Mouse (Mus musculus): Measurements from ENCODE around the gene Olfr1176. TPM values are rescaled to one million over a fixed set of nuclear protein-coding genes. Genes with fewer than 3 reads are reported as not detected.

Olfr1176 gene
- not detected in 2 replicates for polyA plus RNA-seq (2015; fragmentation: Nextera tagmentation; extraction: Ambion mirVana)

GRCm38 (mm10) chr2:88336421-88336820, at the start of gene Olfr1176:
Olfr1176 (plus strand) TSS chr2:88336721.
- Histone ChIP-seq H3K27ac (no peak within 1 kb of the TSS), H3K4me1 (no peaks in the 10 kb centered on the region), H3K4me2 (no peak within 1 kb of the TSS), H3K9ac (no peak within 1 kb of the TSS), H3K9me3 (no peaks in the 10 kb centered on the region), H3K27me3 (no peaks in the 10 kb centered on the region), H3K36me3 (no peaks in the 10 kb centered on the region), H3K4me3 (no peak within 1 kb of the TSS)
- ATAC-seq (ENCODE audit: insufficient number of reproducible peaks, insufficient read depth, low FRiP score, low TSS enrichment, low read depth), result no peak
- WGBS, result 53% methylated on average over 1 of the region's 1 CpGs

GRCm38 (mm10) chr2:88315035-88315434, 21.5 kb upstream of the Olfr1176 start, which contains the start of gene Olfr1174-ps:
Olfr1174-ps (minus strand) TSS chr2:88315135.
- Histone ChIP-seq H3K36me3 (no peaks in the 10 kb centered on the region), H3K27ac (no peak within 1 kb of the TSS), H3K27me3 (no peaks in the 10 kb centered on the region), H3K9ac (no peak within 1 kb of the TSS), H3K4me1 (no peaks in the 10 kb centered on the region), H3K9me3 (no peaks in the 10 kb centered on the region), H3K4me2 (no peak within 1 kb of the TSS), H3K4me3 (no peak within 1 kb of the TSS)
- no peak for ATAC-seq (ENCODE audit: insufficient number of reproducible peaks, insufficient read depth, low FRiP score, low TSS enrichment, low read depth)
- 94% methylated on average over 4 of the region's 4 CpGs for whole genome bisulfite sequencing

DNA sequence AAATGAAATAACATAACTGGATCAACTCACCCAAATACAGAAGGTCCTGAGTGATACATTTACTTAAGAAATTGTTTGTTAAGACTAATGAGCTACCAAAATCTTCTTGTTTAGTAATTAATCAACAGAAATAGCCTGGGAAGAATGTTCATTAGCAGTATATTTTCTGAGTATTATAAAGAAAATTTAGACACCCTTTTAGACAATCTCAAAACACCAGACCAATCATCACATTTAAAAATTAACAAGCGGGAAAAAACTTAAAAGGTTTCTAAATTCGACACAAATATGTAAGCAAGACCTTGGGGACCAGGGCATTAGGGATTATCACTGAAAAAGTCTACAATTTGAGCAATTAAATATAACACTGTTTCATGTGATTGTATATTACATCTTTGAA, 9.4 kb upstream of the Olfr1176 start, which contains the start of gene Olfr1175-ps:
TSS of gene Olfr1175-ps (minus strand) at position 101 of the 400 bp plus-strand sequence.
- H3K9me3 ChIP-seq, result no peaks in the 10 kb centered on the region
- H3K36me3 ChIP-seq, result no peaks in the 10 kb centered on the region
- no peak within 1 kb of the TSS for H3K4me3 ChIP-seq
- no peak within 1 kb of the TSS for H3K9ac ChIP-seq
- WGBS, result 82% methylated on average over 2 of the region's 2 CpGs
- no peak within 1 kb of the TSS for H3K4me2 ChIP-seq
- no peaks in the 10 kb centered on the region for H3K27me3 ChIP-seq
- H3K27ac ChIP-seq, result no peak within 1 kb of the TSS
- no peak for ATAC-seq (ENCODE audit: insufficient number of reproducible peaks, insufficient read depth, low FRiP score, low TSS enrichment, low read depth)
- H3K4me1 ChIP-seq, result no peaks in the 10 kb centered on the region

DNA sequence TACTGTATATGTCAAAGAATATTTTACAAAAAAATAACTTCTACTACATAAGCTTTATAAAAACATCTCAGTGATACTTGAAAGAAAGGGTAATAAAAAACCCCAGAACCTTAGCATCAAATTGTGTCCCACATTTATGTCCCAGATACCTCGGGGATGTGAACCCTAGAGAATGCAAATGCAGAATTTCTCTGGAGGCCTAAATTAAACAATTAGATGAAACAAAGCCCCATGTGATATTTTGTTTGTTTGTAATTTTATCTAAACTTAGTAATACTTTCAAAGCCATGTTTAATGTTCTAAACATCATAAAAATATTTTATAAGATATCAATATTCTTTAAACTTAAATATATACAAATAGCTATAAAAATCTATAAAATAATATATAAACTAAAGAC, 9.9 kb downstream of the Olfr1176 start, which contains the start of gene Olfr1177-ps:
TSS of gene Olfr1177-ps (minus strand) at position 101 of the 400 bp plus-strand sequence.
- no peak within 1 kb of the TSS for H3K4me3 ChIP-seq
- no peak within 1 kb of the TSS for H3K27ac ChIP-seq
- no peaks in the 10 kb centered on the region for H3K36me3 ChIP-seq
- H3K4me2 ChIP-seq, result no peak within 1 kb of the TSS
- 79% methylated on average over 1 of the region's 1 CpGs for WGBS
- no peak for ATAC-seq (ENCODE audit: insufficient number of reproducible peaks, insufficient read depth, low FRiP score, low TSS enrichment, low read depth)
- no peaks in the 10 kb centered on the region for H3K9me3 ChIP-seq
- H3K4me1 ChIP-seq, result no peaks in the 10 kb centered on the region
- H3K9ac ChIP-seq, result no peak within 1 kb of the TSS
- no peaks in the 10 kb centered on the region for H3K27me3 ChIP-seq

GRCm38 (mm10) chr2:88356304-88356703, 19.8 kb downstream of the Olfr1176 start:
- no peak for ATAC-seq (ENCODE audit: insufficient number of reproducible peaks, insufficient read depth, low FRiP score, low TSS enrichment, low read depth)
- Histone ChIP-seq H3K4me1 (no peaks in the 10 kb centered on the region), H3K9me3 (no peaks in the 10 kb centered on the region), H3K4me3 (no peak overlapping the region), H3K36me3 (no peaks in the 10 kb centered on the region), H3K27ac (no peak overlapping the region), H3K4me2 (no peak overlapping the region), H3K9ac (no peak overlapping the region), H3K27me3 (no peaks in the 10 kb centered on the region)
- WGBS, result 3% methylated on average over 2 of the region's 2 CpGs

DNA sequence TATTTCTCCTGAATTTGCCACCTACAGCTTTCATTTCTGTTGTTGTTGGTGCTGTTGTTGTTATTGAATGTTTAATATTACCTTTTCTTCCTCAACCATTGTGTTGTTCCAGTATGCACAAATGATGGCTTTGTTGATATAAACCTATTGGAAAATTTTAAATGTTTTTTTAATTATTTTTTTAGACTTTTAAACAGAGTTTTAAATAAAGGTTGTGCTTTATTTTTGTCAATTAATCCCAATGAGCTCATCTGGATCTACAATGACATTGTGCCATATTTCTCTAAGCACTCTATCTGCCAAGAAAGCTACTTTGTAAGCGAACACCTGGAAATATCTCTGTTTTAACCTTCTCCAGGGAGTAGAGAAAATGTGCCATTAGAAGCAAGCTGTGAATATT, 50.2 kb downstream of the Olfr1176 start, which contains the start of gene Olfr1178:
TSS of gene Olfr1178 (plus strand) at position 301 of the 400 bp plus-strand sequence.
- no peaks in the 10 kb centered on the region for H3K36me3 ChIP-seq

More for the DNA sequence above, 50.2 kb downstream of the Olfr1176 start, which contains the start of gene Olfr1178:
- Histone ChIP-seq H3K4me3 (no peak within 1 kb of the TSS), H3K27ac (no peak within 1 kb of the TSS), H3K4me1 (no peaks in the 10 kb centered on the region), H3K9ac (no peak within 1 kb of the TSS), H3K27me3 (no peaks in the 10 kb centered on the region), H3K4me2 (no peak within 1 kb of the TSS), H3K9me3 (no peaks in the 10 kb centered on the region)
- 83% methylated on average over 1 of the region's 1 CpGs for WGBS
- no peak for ATAC-seq (ENCODE audit: insufficient number of reproducible peaks, insufficient read depth, low FRiP score, low TSS enrichment, low read depth)

Other genes starting within 250 kb of the Olfr1176 start
- gene Olfr1164, start 242.8 kb upstream of the Olfr1176 start, polyA plus RNA-seq (2015; fragmentation: Nextera tagmentation; extraction: Ambion mirVana), result not detected in 2 replicates
- not detected in 2 replicates for gene Olfr1166, start 208.4 kb upstream of the Olfr1176 start, polyA plus RNA-seq (2015; fragmentation: Nextera tagmentation; extraction: Ambion mirVana)
- not detected in 2 replicates for gene Olfr1167, start 181.5 kb upstream of the Olfr1176 start, polyA plus RNA-seq (2015; fragmentation: Nextera tagmentation; extraction: Ambion mirVana)
- gene Olfr1168, start 154.8 kb upstream of the Olfr1176 start, polyA plus RNA-seq (2015; fragmentation: Nextera tagmentation; extraction: Ambion mirVana), result not detected in 2 replicates
- not detected in 2 replicates for gene Olfr1170, start 108.4 kb upstream of the Olfr1176 start, polyA plus RNA-seq (2015; fragmentation: Nextera tagmentation; extraction: Ambion mirVana)
- 0.06 TPM in 1 of 2 replicates, not detected in the other for gene Olfr1173, start 56.8 kb upstream of the Olfr1176 start, polyA plus RNA-seq (2015; fragmentation: Nextera tagmentation; extraction: Ambion mirVana)
- not detected in 2 replicates for gene Olfr1174-ps, start 21.6 kb upstream of the Olfr1176 start, polyA plus RNA-seq (2015; fragmentation: Nextera tagmentation; extraction: Ambion mirVana)
- not detected in 2 replicates for gene Olfr1175-ps, start 9.5 kb upstream of the Olfr1176 start, polyA plus RNA-seq (2015; fragmentation: Nextera tagmentation; extraction: Ambion mirVana)
- not detected in 2 replicates for gene Olfr1177-ps, start 9.8 kb downstream of the Olfr1176 start, polyA plus RNA-seq (2015; fragmentation: Nextera tagmentation; extraction: Ambion mirVana)
- gene Olfr1178, start 50.3 kb downstream of the Olfr1176 start, polyA plus RNA-seq (2015; fragmentation: Nextera tagmentation; extraction: Ambion mirVana), result not detected in 2 replicates
- not detected in 2 replicates for gene Olfr1179, start 69.7 kb downstream of the Olfr1176 start, polyA plus RNA-seq (2015; fragmentation: Nextera tagmentation; extraction: Ambion mirVana)
- gene Olfr1180, start 82.4 kb downstream of the Olfr1176 start, polyA plus RNA-seq (2015; fragmentation: Nextera tagmentation; extraction: Ambion mirVana), result not detected in 2 replicates
- gene Olfr1181, start 89.5 kb downstream of the Olfr1176 start, polyA plus RNA-seq (2015; fragmentation: Nextera tagmentation; extraction: Ambion mirVana), result not detected in 2 replicates
- gene Gm13757, start 112.4 kb downstream of the Olfr1176 start, polyA plus RNA-seq (2015; fragmentation: Nextera tagmentation; extraction: Ambion mirVana), result not detected in 2 replicates
- gene Olfr1183, start 118.1 kb downstream of the Olfr1176 start, polyA plus RNA-seq (2015; fragmentation: Nextera tagmentation; extraction: Ambion mirVana), result not detected in 2 replicates
- not detected in 2 replicates for gene Olfr1184, start 146.9 kb downstream of the Olfr1176 start, polyA plus RNA-seq (2015; fragmentation: Nextera tagmentation; extraction: Ambion mirVana)
- gene Olfr1185-ps1, start 156.6 kb downstream of the Olfr1176 start, polyA plus RNA-seq (2015; fragmentation: Nextera tagmentation; extraction: Ambion mirVana), result not detected in 2 replicates
- gene Olfr1186, start 181.8 kb downstream of the Olfr1176 start, polyA plus RNA-seq (2015; fragmentation: Nextera tagmentation; extraction: Ambion mirVana), result not detected in 2 replicates
- gene Olfr1188, start 220.2 kb downstream of the Olfr1176 start, polyA plus RNA-seq (2015; fragmentation: Nextera tagmentation; extraction: Ambion mirVana), result not detected in 2 replicates
- not detected in 2 replicates for gene Olfr1189, start 249.7 kb downstream of the Olfr1176 start, polyA plus RNA-seq (2015; fragmentation: Nextera tagmentation; extraction: Ambion mirVana)